Mouse (Mus musculus) forebrain, postnatal 0 days (tissue): ENCODE measurements at regions not wholly inside any gene's neighbourhood (a gene's known extent, or its start where the extent isn't known, plus 50 kb on each side); places are given as distances from the start of the nearest gene placed in this dataset.

ENCODE experiments used
- ATAC-seq: fragments of 200-750 bp; cut with Nextera tagmentation; 2 replicates; pipeline ENCODE4 v1.8.0; 2017; ENCODE audit warnings: mild to moderate bottlenecking, moderate library complexity
- DNase-seq: peaks from one replicate; pipeline ENCODE4 v3.0.0-alpha.2; 2015
- H3K27ac ChIP-seq: fragments of 300-500 bp; sonication (generic); 2 replicates; pipeline ENCODE4 v1.5.1; 2014; ENCODE audit warnings: low read depth, mild to moderate bottlenecking, antibody characterized with exemption, low read length, moderate library complexity, mixed read lengths
- H3K27me3 ChIP-seq: fragments of 300-500 bp; sonication (generic); 2 replicates; pipeline ENCODE4 v1.6.1; 2014; ENCODE audit warnings: mild to moderate bottlenecking, low read length, mixed read lengths; ENCODE audit not compliant: insufficient read depth
- H3K36me3 ChIP-seq: fragments of 300-500 bp; sonication (generic); 2 replicates; pipeline ENCODE4 v1.6.1; 2014; ENCODE audit warnings: mild to moderate bottlenecking, moderate library complexity; ENCODE audit not compliant: insufficient read depth
- H3K4me1 ChIP-seq: fragments of 300-500 bp; sonication (generic); 2 replicates; pipeline ENCODE4 v1.6.1; 2014; ENCODE audit warnings: antibody characterized with exemption; ENCODE audit not compliant: insufficient read depth
- H3K4me2 ChIP-seq: fragments of 300-500 bp; sonication (generic); 2 replicates; pipeline ENCODE4 v1.6.1; 2014; ENCODE audit warnings: low read depth, mild to moderate bottlenecking, moderate library complexity
- H3K4me3 ChIP-seq: fragments of 300-500 bp; sonication (generic); 2 replicates; pipeline ENCODE4 v1.5.1; 2014; ENCODE audit warnings: low read depth, low read length, mixed read lengths
- H3K9ac ChIP-seq: fragments of 300-500 bp; sonication (generic); 2 replicates; pipeline ENCODE4 v1.6.1; 2014; ENCODE audit warnings: mild to moderate bottlenecking
- H3K9me3 ChIP-seq: fragments of 300-500 bp; sonication (generic); 2 replicates; pipeline ENCODE4 v1.6.1; 2016; ENCODE audit warnings: low read length
- CTCF ChIP-seq: sonication (generic); IDR thresholded peaks from 2 replicates; pipeline ENCODE4 v1.5.1; 2016; ENCODE audit warnings: antibody characterized with exemption, control low read depth, low read depth
- WGBS: fragments of 180-500 bp; shearing (Covaris S2); extraction: QIAGEN DNeasy Blood & Tissue Kit; methylation state at CpG from one replicate; pipeline ENCODE4 v1.1.7; 2014; 5-methylcytosine and 5-hydroxymethylcytosine counted together

DNA sequence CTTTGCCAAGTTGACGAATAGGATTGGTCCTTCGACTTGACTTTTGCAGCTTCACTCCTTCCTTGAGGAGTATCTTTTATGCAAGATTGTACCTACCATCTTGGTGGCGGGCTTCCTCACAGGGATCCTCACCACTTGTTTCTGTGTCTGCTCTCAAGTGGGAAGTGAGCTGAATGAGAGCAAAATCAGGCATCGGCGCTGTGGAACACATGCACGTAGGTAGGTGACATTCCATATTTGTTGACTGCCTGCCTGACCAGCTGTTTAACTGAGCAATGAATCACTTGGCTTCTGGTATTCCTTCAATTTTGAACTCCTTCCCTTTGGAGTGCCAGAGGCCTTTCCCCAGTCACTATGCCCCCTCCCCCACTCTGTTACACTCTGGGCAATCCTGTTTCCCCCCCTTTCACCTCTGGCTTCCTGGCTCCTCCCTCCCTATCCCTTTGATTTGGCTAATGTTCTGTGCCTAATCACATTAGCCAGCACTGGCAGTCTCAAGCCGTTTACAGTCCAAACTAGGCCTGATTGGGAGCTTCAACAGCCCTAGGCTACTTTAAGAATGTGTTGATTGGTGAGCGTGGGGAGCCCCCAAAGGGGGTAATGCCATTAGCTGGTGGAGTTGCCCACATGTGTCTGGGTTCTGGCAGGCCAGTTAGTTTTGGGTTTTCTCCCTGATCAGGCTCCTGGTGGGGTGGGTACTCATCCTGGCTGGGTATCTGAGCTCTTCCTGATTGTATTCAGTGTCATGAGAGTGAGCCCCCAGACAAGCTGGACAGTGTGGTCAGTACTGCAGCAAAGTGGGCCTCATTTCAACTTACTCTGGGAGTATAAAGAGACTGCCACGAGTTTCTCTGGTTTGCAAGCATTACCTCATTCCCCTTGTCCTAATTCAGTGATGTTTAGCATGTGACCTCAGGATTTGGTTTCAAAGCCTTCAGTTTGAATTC lies 285.8 kb downstream of the Bcl11a start:
- ATAC-seq, result peak; percentile 58
- H3K9me3 ChIP-seq, result no peaks in the 10 kb centered on the region
- 52% methylated on average over 9 of the region's 9 CpGs for WGBS
- no peaks in the 10 kb centered on the region for H3K36me3 ChIP-seq
- H3K4me2 ChIP-seq, result no peak overlapping the region
- no peaks in the 10 kb centered on the region for H3K27me3 ChIP-seq
- peak; percentile 41 for DNase-seq
- no peak overlapping the region for H3K9ac ChIP-seq
- no peak for TF ChIP-seq CTCF
- no peak overlapping the region for H3K4me3 ChIP-seq
- H3K4me1 ChIP-seq, result no peaks in the 10 kb centered on the region
- H3K27ac ChIP-seq, result no peak overlapping the region

GRCm38 (mm10) chr11:24370198-24370860 lies 292.5 kb downstream of the Bcl11a start:
- peak overlapping the region; percentile 51; the same call in 1 of the 2 replicates for H3K27ac ChIP-seq
- H3K4me1 ChIP-seq, result peaks cover 22% of the 10 kb centered on the region; the same call in 1 of the 2 replicates
- peak; percentile 86 for ATAC-seq
- WGBS, result 9% methylated on average over 15 of the region's 15 CpGs
- no peaks in the 10 kb centered on the region for H3K27me3 ChIP-seq
- no peak overlapping the region for H3K4me3 ChIP-seq
- no peaks in the 10 kb centered on the region for H3K36me3 ChIP-seq
- H3K9ac ChIP-seq, result 0 out of 2 replicates have a peak overlapping the region, but pooled peaks have one; percentile 4
- H3K4me2 ChIP-seq, result peak overlapping the region; percentile 23
- DNase-seq, result peak; percentile 77
- no peaks in the 10 kb centered on the region for H3K9me3 ChIP-seq
- TF ChIP-seq CTCF, result no peak

DNA sequence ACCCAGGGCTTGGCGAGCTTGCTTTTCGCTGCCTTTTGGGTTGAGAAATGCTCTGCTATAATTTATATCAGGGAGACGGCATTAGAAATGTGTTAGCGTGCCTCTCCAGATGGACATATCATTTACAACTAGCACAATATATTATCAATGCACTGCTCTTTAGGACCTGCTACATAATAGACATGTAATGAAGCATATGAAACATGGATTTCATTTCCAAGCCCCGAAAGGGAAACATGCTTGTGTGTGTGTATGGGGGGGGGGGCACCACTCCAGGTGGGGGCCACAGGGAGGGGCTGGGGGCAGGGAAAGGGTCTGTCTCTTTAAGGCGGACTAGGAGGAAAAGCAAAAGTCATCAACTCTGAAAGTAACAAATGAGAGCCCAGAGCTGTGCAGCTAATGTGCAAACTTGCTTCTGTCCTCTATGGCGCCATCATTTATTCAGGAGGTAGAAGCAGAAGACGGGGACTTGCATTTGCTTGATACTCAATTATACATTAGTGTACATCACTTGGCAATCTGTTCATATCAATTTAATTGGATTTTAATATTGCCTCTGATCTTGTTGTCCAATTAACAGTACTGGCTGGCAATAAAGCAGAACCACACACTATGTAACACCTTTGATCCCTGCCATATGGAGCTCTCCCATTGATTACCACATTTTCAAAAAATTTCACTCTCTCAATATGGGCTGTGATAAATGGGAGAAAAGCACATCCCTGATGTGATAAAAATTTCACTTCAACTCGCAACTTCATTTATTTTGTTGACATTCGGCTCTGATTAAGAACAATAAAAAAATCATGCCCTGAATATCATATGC lies 293.2 kb downstream of the Bcl11a start:
- ATAC-seq (peak; percentile 40), DNase-seq (no peak)
- peaks cover 22% of the 10 kb centered on the region; the same call in 1 of the 2 replicates for H3K4me1 ChIP-seq
- 0 out of 2 replicates have a peak overlapping the region, but pooled peaks have one; percentile 4 for H3K9ac ChIP-seq
- H3K27ac ChIP-seq, result peak overlapping the region; percentile 51; the same call in 1 of the 2 replicates
- TF ChIP-seq CTCF, result no peak
- no peaks in the 10 kb centered on the region for H3K27me3 ChIP-seq
- H3K36me3 ChIP-seq, result no peaks in the 10 kb centered on the region
- H3K9me3 ChIP-seq, result no peaks in the 10 kb centered on the region
- H3K4me2 ChIP-seq, result peak overlapping the region; percentile 23
- WGBS, result 14% methylated on average over 10 of the region's 10 CpGs
- no peak overlapping the region for H3K4me3 ChIP-seq

DNA sequence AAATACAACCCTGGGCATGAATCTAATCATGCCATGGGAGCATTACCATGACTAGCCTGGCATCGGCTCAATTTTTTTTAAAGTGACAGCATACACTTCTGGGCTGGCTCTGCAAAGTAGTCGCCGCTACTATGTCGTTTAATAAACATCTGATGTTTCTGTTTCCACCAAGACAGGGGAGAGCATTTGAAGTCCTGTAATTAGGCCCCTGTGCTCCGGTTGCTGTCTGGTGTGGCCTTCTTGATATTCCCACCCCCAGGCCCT lies 293.8 kb downstream of the Bcl11a start:
- Histone ChIP-seq H3K27me3 (no peaks in the 10 kb centered on the region), H3K27ac (0 out of 2 replicates have a peak overlapping the region, but pooled peaks have one; percentile 4), H3K4me3 (no peak overlapping the region), H3K36me3 (no peaks in the 10 kb centered on the region), H3K4me1 (peaks cover 22% of the 10 kb centered on the region; the same call in 1 of the 2 replicates), H3K9me3 (no peaks in the 10 kb centered on the region), H3K9ac (no peak overlapping the region), H3K4me2 (peak overlapping the region; percentile 13; the same call in 1 of the 2 replicates)
- ATAC-seq (peak; percentile 61), DNase-seq (peak; percentile 77)
- 21% methylated on average over 5 of the region's 5 CpGs for WGBS
- TF ChIP-seq CTCF, result no peak

GRCm38 (mm10) chr11:24371963-24372362 lies 294.1 kb downstream of the Bcl11a start:
- DNase-seq, result peak; percentile 43
- Histone ChIP-seq H3K4me2 (peak overlapping the region; percentile 13; the same call in 1 of the 2 replicates), H3K4me3 (no peak overlapping the region), H3K9me3 (no peaks in the 10 kb centered on the region), H3K27ac (peak overlapping the region; percentile 29; the same call in 1 of the 2 replicates), H3K36me3 (no peaks in the 10 kb centered on the region), H3K9ac (no peak overlapping the region), H3K4me1 (peaks cover 22% of the 10 kb centered on the region; the same call in 1 of the 2 replicates), H3K27me3 (no peaks in the 10 kb centered on the region)
- TF ChIP-seq CTCF, result no peak
- ATAC-seq, result no peak
- 26% methylated on average over 8 of the region's 8 CpGs for WGBS

- Histone ChIP-seq H3K9ac (no peak overlapping the region), H3K4me1 (peaks cover 22% of the 10 kb centered on the region; the same call in 1 of the 2 replicates), H3K27me3 (no peaks in the 10 kb centered on the region), H3K4me3 (no peak overlapping the region), H3K4me2 (no peak overlapping the region), H3K9me3 (no peaks in the 10 kb centered on the region), H3K36me3 (no peaks in the 10 kb centered on the region), H3K27ac (peak overlapping the region; percentile 29; the same call in 1 of the 2 replicates)
- no peak for ATAC-seq
- no peak for DNase-seq
- no peak for TF ChIP-seq CTCF
- 30% methylated on average over 5 of the region's 5 CpGs for WGBS
Measured at GRCm38 (mm10) chr11:24372616-24373015, 294.8 kb downstream of the Bcl11a start.
